Mouse (Mus musculus): Measurements from ENCODE around the gene Ndufb5. TPM values are rescaled to one million over a fixed set of nuclear protein-coding genes. Genes with fewer than 3 reads are reported as not detected.
A peak's percentile ranks its signal among the peaks of the same experiment; 100 is the strongest.
"Not testable (repeated sequence)": the region's sequence is repeated elsewhere in the genome, so short reads cannot be mapped to it uniquely, and the experiment has no call there.

Ndufb5 gene
- 86.4 and 127 TPM in 2 replicates for total RNA-seq (2017)

DNA sequence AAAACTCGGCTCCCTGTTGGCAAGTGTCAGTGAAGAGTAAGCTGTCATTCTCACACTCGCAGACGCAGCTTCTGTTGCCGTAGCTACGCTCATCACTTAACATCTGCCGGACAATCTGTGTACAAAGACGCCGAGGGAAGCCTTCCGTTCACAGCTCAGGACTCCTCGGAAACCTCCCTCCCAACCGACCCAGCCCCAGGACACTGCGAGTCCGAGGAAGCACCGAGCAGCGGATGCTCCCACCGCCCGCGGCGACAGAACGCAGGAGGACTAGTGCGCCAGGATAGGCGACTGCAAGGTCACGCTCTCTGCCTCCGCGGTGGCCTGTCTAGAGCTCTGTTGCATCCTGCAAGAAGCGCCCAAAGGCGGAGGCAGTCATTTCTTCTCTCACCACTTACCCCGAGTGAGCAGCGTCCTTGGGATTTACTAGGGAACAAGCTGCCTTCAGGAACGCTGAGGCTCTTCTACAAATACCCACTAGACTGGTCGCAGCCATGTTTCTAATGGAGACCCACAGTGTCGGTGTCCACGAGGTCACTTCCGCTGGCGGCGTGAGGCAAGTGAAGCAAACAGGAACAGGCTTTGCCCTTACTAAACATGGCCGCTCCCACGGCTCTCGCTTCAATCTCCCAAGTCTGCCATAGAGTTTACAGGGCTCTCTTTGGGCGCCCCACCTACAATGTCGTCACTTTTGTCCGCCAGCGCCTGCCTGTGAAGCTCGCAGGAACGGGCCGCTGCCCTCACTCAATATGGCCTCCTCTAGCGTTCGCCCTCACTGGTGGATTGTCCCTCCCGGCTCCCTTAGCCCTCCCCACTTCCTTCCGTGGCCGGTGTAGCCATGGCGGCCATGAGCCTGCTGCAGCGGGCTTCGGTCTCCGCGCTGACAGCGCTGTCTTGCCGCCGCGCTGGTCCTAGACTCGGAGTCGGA, at the start of gene Ndufb5:
Ndufb5 (plus strand) TSS at position 747 of the 928 bp plus-strand sequence.
- peak; percentile 96 for ATAC-seq (replicated peaks in 1 of 2; ENCODE audit: insufficient read depth in 1 of 2, low FRiP score in 2 of 2, low TSS enrichment in 1 of 2, low read depth in 1 of 2, poor library complexity in 2 of 2, severe bottlenecking in 2 of 2)

GRCm38 (mm10) chr3:32687156-32687555, 49.6 kb upstream of the Ndufb5 start:
- ATAC-seq (replicated peaks in 1 of 2; ENCODE audit: insufficient read depth in 1 of 2, low FRiP score in 2 of 2, low TSS enrichment in 1 of 2, low read depth in 1 of 2, poor library complexity in 2 of 2, severe bottlenecking in 2 of 2) = no peak

- ATAC-seq (replicated peaks in 1 of 2; ENCODE audit: insufficient read depth in 1 of 2, low FRiP score in 2 of 2, low TSS enrichment in 1 of 2, low read depth in 1 of 2, poor library complexity in 2 of 2, severe bottlenecking in 2 of 2) = no peak
These were observed 47.2 kb upstream of the Ndufb5 start for GRCm38 (mm10) chr3:32689567-32689999.

DNA sequence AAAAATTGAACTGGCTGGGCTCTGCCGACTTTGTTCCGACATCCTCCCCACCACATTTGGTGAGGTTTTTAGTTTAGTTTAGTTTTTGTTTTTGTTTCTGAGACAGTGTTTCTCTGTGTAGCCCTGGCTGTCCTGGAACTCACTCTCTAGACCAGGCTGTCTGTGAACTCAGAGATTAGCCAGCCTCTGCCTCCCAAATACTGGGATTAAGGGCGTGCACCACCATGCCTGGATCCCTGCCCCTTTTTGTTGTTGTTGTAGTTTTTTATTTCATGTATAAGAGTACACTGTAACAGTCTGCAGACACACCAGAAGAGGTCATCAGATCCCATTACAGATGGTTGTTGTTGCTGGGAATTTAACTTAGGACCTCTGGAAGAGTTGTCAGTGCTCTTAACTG, 46.8 kb upstream of the Ndufb5 start:
- no peak for ATAC-seq (replicated peaks in 1 of 2; ENCODE audit: insufficient read depth in 1 of 2, low FRiP score in 2 of 2, low TSS enrichment in 1 of 2, low read depth in 1 of 2, poor library complexity in 2 of 2, severe bottlenecking in 2 of 2)

- ATAC-seq (replicated peaks in 1 of 2; ENCODE audit: insufficient read depth in 1 of 2, low FRiP score in 2 of 2, low TSS enrichment in 1 of 2, low read depth in 1 of 2, poor library complexity in 2 of 2, severe bottlenecking in 2 of 2) = no peak
These were observed 45.9 kb upstream of the Ndufb5 start for GRCm38 (mm10) chr3:32690901-32691300.

GRCm38 (mm10) chr3:32691841-32692240, 44.9 kb upstream of the Ndufb5 start:
- ATAC-seq (replicated peaks in 1 of 2; ENCODE audit: insufficient read depth in 1 of 2, low FRiP score in 2 of 2, low TSS enrichment in 1 of 2, low read depth in 1 of 2, poor library complexity in 2 of 2, severe bottlenecking in 2 of 2) = no peak

DNA sequence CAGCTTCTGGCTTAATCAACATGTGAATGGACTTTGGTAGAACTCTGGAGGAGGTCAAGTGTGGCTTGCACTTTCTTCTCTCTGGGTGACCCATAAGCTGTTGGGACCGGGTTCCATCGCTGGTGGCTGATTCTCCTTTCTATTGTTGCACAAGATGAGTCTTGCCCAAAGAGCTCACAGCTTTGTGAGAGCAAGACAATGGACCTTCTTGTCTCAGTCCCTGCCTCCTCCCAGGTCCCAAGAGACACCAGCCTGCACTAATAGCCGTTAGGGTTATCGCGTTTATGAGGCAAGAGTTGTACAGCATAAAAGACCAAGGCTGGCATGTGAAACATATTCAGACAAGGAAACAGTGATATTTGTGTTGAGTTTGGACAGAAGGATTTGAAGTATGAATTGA, 42.6 kb upstream of the Ndufb5 start:
- ATAC-seq (replicated peaks in 1 of 2; ENCODE audit: insufficient read depth in 1 of 2, low FRiP score in 2 of 2, low TSS enrichment in 1 of 2, low read depth in 1 of 2, poor library complexity in 2 of 2, severe bottlenecking in 2 of 2) = no peak

DNA sequence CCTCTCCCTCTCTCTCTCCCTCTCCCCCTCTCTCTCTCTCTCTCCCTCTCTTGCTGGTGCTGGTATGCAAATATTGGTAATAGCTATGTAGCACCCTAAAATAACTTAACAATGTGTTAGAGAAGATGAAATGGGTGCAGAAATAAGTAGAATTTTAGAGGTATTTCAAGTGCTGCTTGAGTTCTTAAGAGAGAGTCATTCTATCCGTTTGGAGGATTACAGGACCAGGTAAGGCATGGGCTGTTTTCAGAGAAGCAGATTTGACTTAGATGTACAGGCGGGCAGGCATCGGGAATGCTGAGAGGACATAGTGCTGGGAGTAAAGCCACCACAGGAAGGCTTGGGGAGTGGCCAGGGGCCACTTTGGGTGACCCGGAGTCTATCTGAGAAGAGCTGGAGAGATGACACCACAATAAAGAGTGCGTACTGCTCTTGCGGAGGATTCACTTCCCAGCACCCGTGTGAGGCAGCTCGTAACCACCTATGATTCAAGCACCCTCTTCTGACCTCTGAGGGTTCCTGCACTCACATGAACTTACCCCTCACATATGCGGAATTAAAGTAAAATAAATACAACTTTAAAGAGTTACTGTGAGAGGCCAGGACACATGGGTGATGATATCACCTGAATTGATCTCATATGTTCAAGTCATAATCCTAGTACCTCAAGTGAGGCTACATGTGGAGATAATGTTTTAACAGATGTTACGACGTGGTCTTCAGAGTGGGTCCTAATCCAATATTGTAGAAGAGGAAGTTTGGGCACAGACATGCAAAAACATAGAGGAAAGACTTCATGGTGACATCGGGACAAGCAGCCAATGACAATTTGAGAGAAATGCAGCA, 41.8 kb upstream of the Ndufb5 start:
- no peak for ATAC-seq (replicated peaks in 1 of 2; ENCODE audit: insufficient read depth in 1 of 2, low FRiP score in 2 of 2, low TSS enrichment in 1 of 2, low read depth in 1 of 2, poor library complexity in 2 of 2, severe bottlenecking in 2 of 2)

GRCm38 (mm10) chr3:32695583-32695980, 41.2 kb upstream of the Ndufb5 start:
- no peak for ATAC-seq (replicated peaks in 1 of 2; ENCODE audit: insufficient read depth in 1 of 2, low FRiP score in 2 of 2, low TSS enrichment in 1 of 2, low read depth in 1 of 2, poor library complexity in 2 of 2, severe bottlenecking in 2 of 2)

DNA sequence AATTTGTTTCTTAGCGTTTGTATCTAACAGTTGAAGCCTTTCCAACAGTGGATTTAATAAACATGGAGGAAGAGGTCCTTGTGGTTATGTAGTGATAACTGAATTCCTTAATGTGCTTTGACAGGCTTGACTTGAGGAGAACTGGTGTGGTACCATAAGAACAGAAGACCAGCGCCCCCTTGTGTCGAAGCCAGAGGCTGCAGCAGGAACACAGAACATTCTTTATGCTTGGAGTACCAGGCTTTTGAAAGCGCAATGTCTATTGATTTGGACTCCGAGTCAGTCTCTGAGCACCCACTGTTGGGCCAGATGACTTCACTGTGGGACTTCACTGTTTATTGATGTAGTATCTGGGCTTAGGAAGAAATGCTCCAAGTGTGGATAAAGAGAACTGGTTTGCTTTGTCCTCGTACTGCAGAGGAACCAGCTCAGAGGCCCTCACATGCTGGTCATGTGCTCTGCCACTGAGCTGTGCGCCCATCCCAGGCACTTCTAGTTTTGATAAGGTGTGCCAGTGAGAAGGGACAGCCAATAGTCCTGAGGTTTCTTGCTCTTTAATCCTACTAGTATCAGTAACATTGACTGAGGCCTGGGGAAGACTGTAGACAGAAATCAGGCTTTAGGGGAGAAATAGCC, 38.4 kb upstream of the Ndufb5 start:
- peak; percentile 93 to 96 for ATAC-seq (replicated peaks in 1 of 2; ENCODE audit: insufficient read depth in 1 of 2, low FRiP score in 2 of 2, low TSS enrichment in 1 of 2, low read depth in 1 of 2, poor library complexity in 2 of 2, severe bottlenecking in 2 of 2)

DNA sequence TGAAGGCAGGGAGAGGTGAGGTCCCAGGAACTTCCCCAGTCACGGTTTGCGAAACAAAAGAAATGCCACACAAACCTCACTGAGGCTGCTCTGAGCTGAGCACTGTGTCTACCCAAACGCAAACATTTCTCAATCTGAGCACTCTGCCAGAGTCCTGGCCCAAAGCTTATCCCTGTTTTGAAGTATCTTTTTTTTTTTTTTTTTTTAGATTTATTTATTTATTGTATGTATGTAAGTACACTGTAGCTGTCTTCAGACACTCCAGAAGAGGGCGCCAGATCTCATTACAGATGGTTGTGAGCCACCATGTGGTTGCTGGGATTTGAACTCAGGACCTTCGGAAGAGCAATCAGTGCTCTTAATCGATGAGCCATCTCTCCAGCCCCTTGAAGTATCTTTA, 32.8 kb upstream of the Ndufb5 start:
- ATAC-seq (replicated peaks in 1 of 2; ENCODE audit: insufficient read depth in 1 of 2, low FRiP score in 2 of 2, low TSS enrichment in 1 of 2, low read depth in 1 of 2, poor library complexity in 2 of 2, severe bottlenecking in 2 of 2) = not testable (repeated sequence)

GRCm38 (mm10) chr3:32704632-32705031, 32.2 kb upstream of the Ndufb5 start:
- not testable (repeated sequence) for ATAC-seq (replicated peaks in 1 of 2; ENCODE audit: insufficient read depth in 1 of 2, low FRiP score in 2 of 2, low TSS enrichment in 1 of 2, low read depth in 1 of 2, poor library complexity in 2 of 2, severe bottlenecking in 2 of 2)

GRCm38 (mm10) chr3:32705647-32706348, 31.0 kb upstream of the Ndufb5 start, which contains the start of gene Actl6a:
Gene Actl6a, plus strand, starts transcription at chr3:32706298.
- ATAC-seq (replicated peaks in 1 of 2; ENCODE audit: insufficient read depth in 1 of 2, low FRiP score in 2 of 2, low TSS enrichment in 1 of 2, low read depth in 1 of 2, poor library complexity in 2 of 2, severe bottlenecking in 2 of 2) = not testable (repeated sequence)

DNA sequence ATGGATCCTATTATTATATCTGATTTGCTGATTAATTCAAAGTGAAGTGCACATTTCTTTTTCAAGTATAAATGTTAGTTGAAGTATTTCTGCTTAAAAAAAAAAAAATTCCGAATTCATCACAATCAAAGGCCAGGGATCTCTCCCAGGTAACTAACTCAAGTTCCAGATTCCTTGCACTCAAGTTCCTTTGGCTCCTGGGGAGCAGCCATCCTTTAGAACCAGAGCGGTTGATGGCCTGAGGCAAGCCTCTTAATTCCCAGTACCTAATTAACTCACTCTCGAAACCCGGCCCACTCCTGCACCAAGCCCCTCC, 28.8 kb upstream of the Ndufb5 start:
- ATAC-seq (replicated peaks in 1 of 2; ENCODE audit: insufficient read depth in 1 of 2, low FRiP score in 2 of 2, low TSS enrichment in 1 of 2, low read depth in 1 of 2, poor library complexity in 2 of 2, severe bottlenecking in 2 of 2) = no peak

GRCm38 (mm10) chr3:32708368-32709231, 28.2 kb upstream of the Ndufb5 start:
- ATAC-seq (replicated peaks in 1 of 2; ENCODE audit: insufficient read depth in 1 of 2, low FRiP score in 2 of 2, low TSS enrichment in 1 of 2, low read depth in 1 of 2, poor library complexity in 2 of 2, severe bottlenecking in 2 of 2) = peak; percentile 98 to 100

DNA sequence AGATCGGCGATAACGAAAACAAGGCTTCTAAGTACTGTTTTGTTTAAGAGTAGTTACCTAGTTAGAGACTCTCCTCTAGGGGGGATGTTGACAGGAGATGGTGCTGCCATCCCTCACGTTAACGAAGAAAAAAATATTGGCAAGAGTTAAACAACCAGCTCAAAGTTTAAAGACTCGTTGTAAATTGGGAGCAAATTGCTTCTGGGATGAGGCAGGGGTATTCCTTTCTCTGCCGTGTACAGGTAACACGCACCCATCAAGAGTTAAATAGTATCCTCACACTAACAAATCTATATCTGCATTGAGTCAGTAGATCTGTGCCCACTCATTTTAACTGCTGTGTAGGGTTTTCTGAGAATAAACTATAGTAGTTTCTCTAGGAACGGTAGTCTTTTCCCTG, 27.4 kb upstream of the Ndufb5 start:
- ATAC-seq (replicated peaks in 1 of 2; ENCODE audit: insufficient read depth in 1 of 2, low FRiP score in 2 of 2, low TSS enrichment in 1 of 2, low read depth in 1 of 2, poor library complexity in 2 of 2, severe bottlenecking in 2 of 2) = no peak

Data from hematopoietic stem cell, adult 5-6 weeks (primary cell).